Comparison of ENCODE assay signal across 11 mouse cellular contexts in genomic region chr5:116021552-116021951, GRCm38 (mm10). TPM values are rescaled to one million over a fixed set of nuclear protein-coding genes. Genes with fewer than 3 reads are reported as not detected.
A peak's percentile ranks its signal among the peaks of the same experiment; 100 is the strongest.
DNase-seq lines count a peak whose midpoint lies in the region; ATAC-seq and TF ChIP-seq lines count a peak whose summit lies in the region.
"Had no signal": no experiment of that assay in that cellular context is flagged by ENCODE, and none has a peak within 500 bp of the region (broad histone marks: within the 10 kb centered on the region; RNA-seq: fewer than 3 reads in every experiment).

No protein-coding gene starts in this region.

- no peak overlapping the region for H3K27ac ChIP-seq in lung, embryonic 14.5 days (ENCODE audit: low read depth)
- H3K27ac ChIP-seq in heart, embryonic 14.5 days (replicated peaks in 1 of 2; ENCODE audit: control insufficient read depth in 1 of 2, insufficient read depth in 1 of 2, low read depth in 2 of 2, low read length in 2 of 2), result no peak overlapping the region
- H3K27ac ChIP-seq in stomach, embryonic 15.5 days, result no peak overlapping the region
- H3K27ac ChIP-seq: intestine, embryonic 15.5 days; limb, embryonic 12.5 days had no signal

- H3K9me3 ChIP-seq in lung, embryonic 14.5 days (ENCODE audit: low read depth, low read length), result no peaks in the 10 kb centered on the region
- no peaks in the 10 kb centered on the region for H3K9me3 ChIP-seq in heart, embryonic 14.5 days (ENCODE audit: control insufficient read depth, low read length)
- no peaks in the 10 kb centered on the region for H3K9me3 ChIP-seq in stomach, embryonic 15.5 days
- H3K9me3 ChIP-seq: intestine, embryonic 15.5 days; limb, embryonic 12.5 days had no signal

- H3K27me3 ChIP-seq in lung, embryonic 14.5 days (ENCODE audit: insufficient read depth, low read length), result no peaks in the 10 kb centered on the region
- H3K27me3 ChIP-seq in heart, embryonic 14.5 days (ENCODE audit: control insufficient read depth, insufficient read depth, low read length), result no peaks in the 10 kb centered on the region
- no peaks in the 10 kb centered on the region for H3K27me3 ChIP-seq in stomach, embryonic 15.5 days (replicated peaks)
- H3K27me3 ChIP-seq: CH12.LX; intestine, embryonic 15.5 days; limb, embryonic 12.5 days had no signal

- 83% methylated on average over 14 of the region's 14 CpGs for WGBS in lung, embryonic 14.5 days
- whole genome bisulfite sequencing in heart, embryonic 14.5 days, result 65% methylated on average over 14 of the region's 14 CpGs
- 81% methylated on average over 14 of the region's 14 CpGs for WGBS in stomach, embryonic 15.5 days

- TF ChIP-seq CTCF in lung, embryonic 14.5 days (IDR thresholded peaks at IDR 0.05; ENCODE audit: low read depth), result no peak

- H3K4me3 ChIP-seq in lung, embryonic 14.5 days (ENCODE audit: low read depth, low read length), result no peak overlapping the region
- no peak overlapping the region for H3K4me3 ChIP-seq in heart, embryonic 14.5 days (ENCODE audit: control insufficient read depth in 1 of 2, insufficient read depth in 1 of 2, low read depth in 1 of 2, low read length in 2 of 2)
- H3K4me3 ChIP-seq in stomach, embryonic 15.5 days (replicated peaks), result no peak overlapping the region

- peaks cover 58% of the 10 kb centered on the region for H3K36me3 ChIP-seq in lung, embryonic 14.5 days (ENCODE audit: insufficient read depth)
- peaks cover 60% of the 10 kb centered on the region for H3K36me3 ChIP-seq in heart, embryonic 14.5 days (ENCODE audit: control insufficient read depth, insufficient read depth, low read length)
- peaks cover 40% of the 10 kb centered on the region for H3K36me3 ChIP-seq in stomach, embryonic 15.5 days

- H3K4me1 ChIP-seq in lung, embryonic 14.5 days (ENCODE audit: insufficient read depth), result no peaks in the 10 kb centered on the region
- H3K4me1 ChIP-seq in heart, embryonic 14.5 days (ENCODE audit: control insufficient read depth in 2 of 2, insufficient read depth in 2 of 2, low read length in 2 of 2), result peaks cover 22 to 46% of the 10 kb centered on the region in 2 experiments
- H3K4me1 ChIP-seq in stomach, embryonic 15.5 days, result peaks cover 18% of the 10 kb centered on the region; the same call in 1 of the 2 replicates

- ATAC-seq in lung, embryonic 14.5 days (ENCODE audit: insufficient read depth), result no peak
- no peak for ATAC-seq in heart, embryonic 14.5 days (ENCODE audit: insufficient number of reproducible peaks, insufficient read depth, low FRiP score, low read depth)
- peak; percentile 12; the same call in 1 of the 2 replicates for ATAC-seq in stomach, embryonic 15.5 days (ENCODE audit: insufficient read depth, low FRiP score, low read depth)
- ATAC-seq: intestine, embryonic 15.5 days had no signal

- H3K9ac ChIP-seq in lung, embryonic 14.5 days, result no peak overlapping the region
- H3K9ac ChIP-seq in heart, embryonic 14.5 days (ENCODE audit: low read length), result no peak overlapping the region
- no peak overlapping the region for H3K9ac ChIP-seq in stomach, embryonic 15.5 days
- H3K9ac ChIP-seq: intestine, embryonic 15.5 days; limb, embryonic 12.5 days had no signal

- no peak for DNase-seq in lung, embryonic 14.5 days
- DNase-seq in lung, postnatal 10 days, result no peak
- peak; percentile 61 for DNase-seq in c-Kit-negative CD71-positive TER-119-positive erythroid progenitor cells, embryonic 14.5 days (ENCODE audit: low read depth, low spot score)
- DNase-seq in adrenal gland, postnatal 14 days, result no peak
- no peak for DNase-seq in gastrocnemius, postnatal 10 days
- DNase-seq: cerebellum, postnatal 25 days had no signal

- H3K4me2 ChIP-seq in lung, embryonic 14.5 days, result peak overlapping the region; percentile 13; the same call in 1 of the 2 replicates
- peak overlapping the region; percentile 94; the same call in 1 of the 2 replicates for H3K4me2 ChIP-seq in heart, embryonic 14.5 days (ENCODE audit: low read length)
- no peak overlapping the region; the same call in 1 of the 2 replicates for H3K4me2 ChIP-seq in stomach, embryonic 15.5 days

RNA-seq across cellular contexts. Expression of gene Prkab1, which starts 2.8 kb away (rescaled TPM):
- 68.9 and 71.6 TPM in 2 replicates for polyA plus RNA-seq in lung, embryonic 14.5 days (2014; fragmentation: Nextera tagmentation; extraction: Ambion mirVana)
- polyA plus RNA-seq in heart, embryonic 14.5 days (2014; fragmentation: Nextera tagmentation; extraction: Ambion mirVana), result 38.0 and 40.5 TPM in 2 replicates
- polyA plus RNA-seq in stomach, embryonic 15.5 days (2015; fragmentation: Nextera tagmentation; extraction: Ambion mirVana), result 66.0 and 70.9 TPM in 2 replicates
- total RNA-seq in adrenal gland, postnatal 14 days (2021), result 62.5 and 64.4 TPM in 2 replicates
- 10 to 100 TPM; 17.7 to 23.6 TPM for total RNA-seq in gastrocnemius, postnatal 10 days (2021)
